8 mouse cellular contexts compared by ENCODE assay signal in the genomic region with DNA sequence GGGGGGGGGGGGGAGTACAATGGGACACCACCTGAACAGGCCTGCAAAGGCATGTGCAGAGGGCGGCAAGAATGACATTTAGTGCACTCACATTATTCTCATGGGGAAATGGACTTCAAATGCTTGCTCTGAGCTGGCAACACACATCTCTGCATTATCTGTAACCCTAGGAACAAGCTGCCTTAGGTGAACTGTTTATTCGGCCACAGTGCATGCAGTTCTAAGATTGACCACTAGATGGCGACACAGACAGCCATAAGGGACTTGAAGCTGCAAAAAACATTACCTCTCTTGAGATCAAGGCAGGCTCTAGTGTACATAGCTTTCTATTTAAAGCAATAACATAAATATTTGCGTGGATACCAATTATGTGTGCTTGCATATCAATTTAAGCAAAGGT. TPM values are rescaled to one million over a fixed set of nuclear protein-coding genes. Genes with fewer than 3 reads are reported as not detected.
DNase-seq lines count a peak whose midpoint lies in the region; ATAC-seq and TF ChIP-seq lines count a peak whose summit lies in the region.

No protein-coding gene starts in this region.

- H3K27me3 ChIP-seq in limb, embryonic 11.5 days (ENCODE audit: control insufficient read depth, insufficient read depth, low read length) = 0 out of 2 replicates have a peak, but pooled peaks cover 6% of the 10 kb centered on the region
- H3K27me3 ChIP-seq in stomach, postnatal 0 days (ENCODE audit: control insufficient read depth, insufficient read depth, low read length) = no peaks in the 10 kb centered on the region

- H3K27ac ChIP-seq in limb, embryonic 11.5 days (replicated peaks; ENCODE audit: low read depth, low read length) = no peak overlapping the region
- no peak overlapping the region for H3K27ac ChIP-seq in stomach, postnatal 0 days (replicated peaks)

- H3K4me2 ChIP-seq in limb, embryonic 11.5 days (ENCODE audit: low read depth, severe bottlenecking) = no peak overlapping the region
- no peak overlapping the region for H3K4me2 ChIP-seq in stomach, postnatal 0 days (replicated peaks; ENCODE audit: low read depth)

- peak; percentile 89 to 90 for DNase-seq in B cell, adult 2 months
- DNase-seq in adrenal gland, adult 8-10 months = peak; percentile 69
- peak; percentile 79 for DNase-seq in embryo, embryonic 11 days
- DNase-seq in gastrocnemius, postnatal 36 days = peak; percentile 64
- DNase-seq in kidney, adult 8-10 months = peak; percentile 63 to 88
- DNase-seq in limb, embryonic 11.5 days (ENCODE audit: low spot score) = peak; percentile 94
- DNase-seq in natural killer cell, adult 2 months (ENCODE audit: low spot score in 2 of 2) = peak; percentile 81 to 86
- peak; percentile 90 for DNase-seq in stomach, postnatal 0 days (ENCODE audit: low spot score)

- no peak overlapping the region for H3K4me3 ChIP-seq in limb, embryonic 11.5 days (ENCODE audit: low read depth, low read length)
- no peak overlapping the region for H3K4me3 ChIP-seq in stomach, postnatal 0 days (ENCODE audit: low read depth, low read length)

- H3K9me3 ChIP-seq in limb, embryonic 11.5 days (ENCODE audit: control insufficient read depth, low read length) = no peaks in the 10 kb centered on the region
- no peaks in the 10 kb centered on the region for H3K9me3 ChIP-seq in stomach, postnatal 0 days (ENCODE audit: control insufficient read depth, low read length)

- no peak for ATAC-seq in limb, embryonic 11.5 days (ENCODE audit: insufficient number of reproducible peaks, low FRiP score, low TSS enrichment, low read depth)
- ATAC-seq in stomach, postnatal 0 days (ENCODE audit: low FRiP score, low TSS enrichment) = peak; percentile 58

- H3K9ac ChIP-seq in limb, embryonic 11.5 days (ENCODE audit: low read length) = no peak overlapping the region
- no peak overlapping the region for H3K9ac ChIP-seq in stomach, postnatal 0 days (ENCODE audit: low read length)

- no peaks in the 10 kb centered on the region for H3K4me1 ChIP-seq in limb, embryonic 11.5 days (ENCODE audit: control insufficient read depth, insufficient read depth, low read length)
- no peaks in the 10 kb centered on the region for H3K4me1 ChIP-seq in stomach, postnatal 0 days (replicated peaks; ENCODE audit: control insufficient read depth, insufficient read depth)

- intact Hi-C loops in gastrocnemius, postnatal 36 days (cut with DNase I) = loop anchor here (5.0 kb wide), 1 partner anchor 426 kb away; no protein-coding TSS in a partner anchor

- TF ChIP-seq EP300 in stomach, postnatal 0 days (optimal IDR thresholded peaks at IDR 0.05) = no peak

- H3K36me3 ChIP-seq in limb, embryonic 11.5 days (ENCODE audit: control insufficient read depth, insufficient read depth, low read length) = no peaks in the 10 kb centered on the region
- H3K36me3 ChIP-seq in stomach, postnatal 0 days (ENCODE audit: control insufficient read depth, insufficient read depth, low read length) = no peaks in the 10 kb centered on the region

- TF ChIP-seq CTCF in stomach, postnatal 0 days (IDR thresholded peaks at IDR 0.05; ENCODE audit: low read depth) = peak; percentile 99

- WGBS in limb, embryonic 11.5 days = 1% methylated on average over 4 of the region's 4 CpGs
- 0% methylated on average over 4 of the region's 4 CpGs for WGBS in stomach, postnatal 0 days

RNA-seq across cellular contexts. Expression of gene Coro2a, which starts 9.2 kb away (rescaled TPM):
- 1 to 10 TPM; 2.7 to 6.3 (median 5.1) TPM for total RNA-seq in adrenal gland, adult 8-10 months (2022)
- total RNA-seq in gastrocnemius, postnatal 36 days (2021) = under 1 TPM; 0.05 to 0.42 TPM
- polyA plus RNA-seq in limb, embryonic 11.5 days (2014; fragmentation: Nextera tagmentation; extraction: Ambion mirVana) = 1.7 and 2.7 TPM in 2 replicates
- polyA plus RNA-seq in stomach, postnatal 0 days (2015; fragmentation: Nextera tagmentation; extraction: Ambion mirVana) = 16.7 and 17.2 TPM in 2 replicates

RNA-seq across cellular contexts. Expression of gene Tbc1d2, which starts 38.8 kb away (rescaled TPM):
- total RNA-seq in adrenal gland, adult 8-10 months (2022) = 10 to 100 TPM in 1 of 4 experiments, 1 to 10 TPM in 3; 2.6 to 10.5 (median 7.0) TPM
- under 1 TPM; 0.72 to 0.77 TPM for total RNA-seq in gastrocnemius, postnatal 36 days (2021)
- 0.96 and 1.7 TPM in 2 replicates for polyA plus RNA-seq in limb, embryonic 11.5 days (2014; fragmentation: Nextera tagmentation; extraction: Ambion mirVana)
- 2.7 and 3.4 TPM in 2 replicates for polyA plus RNA-seq in stomach, postnatal 0 days (2015; fragmentation: Nextera tagmentation; extraction: Ambion mirVana)
